Mouse (Mus musculus) lung, embryonic 14.5 days (tissue): Measurements from ENCODE around the gene Catsperd. TPM values are rescaled to one million over a fixed set of nuclear protein-coding genes. Genes with fewer than 3 reads are reported as not detected.

Experiments
- ATAC-seq: fragments of 200-750 bp; cut with Nextera tagmentation; 2 replicates; pipeline ENCODE4 v1.8.0; 2017; ENCODE audit warnings: mild to moderate bottlenecking, moderate TSS enrichment, moderate library complexity; ENCODE audit not compliant: insufficient read depth
- DNase-seq: peaks from one replicate; pipeline ENCODE4 v3.0.0-alpha.2; 2015
- H3K27ac ChIP-seq: fragments of 300-500 bp; sonication (generic); 2 replicates; pipeline ENCODE4 v1.5.1; 2014; ENCODE audit warnings: low read depth, mild to moderate bottlenecking, moderate library complexity
- H3K27me3 ChIP-seq: fragments of 300-500 bp; sonication (generic); 2 replicates; pipeline ENCODE4 v1.6.1; 2014; ENCODE audit warnings: low read length, control low read depth; ENCODE audit not compliant: insufficient read depth
- H3K36me3 ChIP-seq: fragments of 300-500 bp; sonication (generic); 2 replicates; pipeline ENCODE4 v1.6.1; 2014; ENCODE audit warnings: control low read depth; ENCODE audit not compliant: insufficient read depth
- H3K4me1 ChIP-seq: fragments of 300-500 bp; sonication (generic); 2 replicates; pipeline ENCODE4 v1.6.1; 2014; ENCODE audit warnings: antibody characterized with exemption, control low read depth; ENCODE audit not compliant: insufficient read depth
- H3K4me2 ChIP-seq: fragments of 300-500 bp; sonication (generic); 2 replicates; pipeline ENCODE4 v1.6.1; 2014; ENCODE audit warnings: mild to moderate bottlenecking
- H3K4me3 ChIP-seq: fragments of 300-500 bp; sonication (generic); 2 replicates; pipeline ENCODE4 v1.5.1; 2014; ENCODE audit warnings: low read depth, low read length
- H3K9ac ChIP-seq: fragments of 300-500 bp; sonication (generic); 2 replicates; pipeline ENCODE4 v1.6.1; 2014
- H3K9me3 ChIP-seq: fragments of 300-500 bp; sonication (generic); 2 replicates; pipeline ENCODE4 v1.6.1; 2016; ENCODE audit warnings: low read depth, low read length, control low read depth
- CTCF ChIP-seq: IDR thresholded peaks from 2 replicates; pipeline ENCODE4 v1.5.1; 2016; ENCODE audit warnings: antibody characterized with exemption, low read depth
- WGBS: fragments of 180-500 bp; shearing (Covaris S2); extraction: QIAGEN DNeasy Blood & Tissue Kit; methylation state at CpG from one replicate; pipeline ENCODE4 v1.1.7; 2014; 5-methylcytosine and 5-hydroxymethylcytosine counted together
- polyA plus RNA-seq: library from polyadenylated mRNA; unstranded; fragments of >200 nt; fragmentation: Nextera tagmentation; extraction: Ambion mirVana; gene quantifications from 2 replicates; pipeline ENCODE4 v1.2.1, GENCODE M21; 2014

Gene Catsperd
- polyA plus RNA-seq, 1 experiment from 2014 or later: 0.57 TPM

GRCm38 (mm10) chr17:56668384-56669144 is 40.6 kb downstream of the Catsperd start:
- Histone ChIP-seq H3K9me3 (no peaks in the 10 kb centered on the region), H3K4me1 (0 out of 2 replicates have a peak, but pooled peaks cover 4% of the 10 kb centered on the region), H3K4me2 (peak overlapping the region; percentile 69), H3K4me3 (peak overlapping the region; percentile 34), H3K27ac (no peak overlapping the region), H3K9ac (peak overlapping the region; percentile 48), H3K27me3 (no peaks in the 10 kb centered on the region), H3K36me3 (no peaks in the 10 kb centered on the region)
- no peak for ATAC-seq
- DNase-seq: peak; percentile 94
- 4% methylated on average over 31 of the region's 31 CpGs for WGBS
- TF ChIP-seq CTCF: peak; percentile 96

DNA sequence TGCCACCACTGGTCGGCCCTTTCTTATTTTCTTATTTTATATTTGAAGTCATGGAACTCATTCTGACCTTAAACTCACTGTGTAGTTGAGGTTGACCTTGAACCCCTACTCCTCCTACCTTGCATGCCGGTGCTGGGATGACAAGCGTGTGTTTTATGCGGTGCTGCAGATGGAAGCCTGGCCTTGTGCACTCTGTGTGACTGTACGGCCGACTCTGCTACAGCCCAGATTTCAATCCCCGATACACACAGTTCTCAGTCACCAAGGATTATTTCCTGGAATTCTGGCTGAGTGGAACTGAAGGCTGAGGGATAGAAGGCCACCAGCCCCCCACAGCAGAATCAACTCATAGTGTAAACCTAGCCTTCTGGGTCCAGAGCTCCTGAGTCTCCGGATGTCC is 41.8 kb downstream of the Catsperd start:
- DNase-seq: no peak
- Histone ChIP-seq H3K27me3 (no peaks in the 10 kb centered on the region), H3K9me3 (no peaks in the 10 kb centered on the region), H3K36me3 (no peaks in the 10 kb centered on the region), H3K4me3 (no peak overlapping the region), H3K9ac (no peak overlapping the region), H3K4me1 (0 out of 2 replicates have a peak, but pooled peaks cover 4% of the 10 kb centered on the region), H3K27ac (no peak overlapping the region), H3K4me2 (no peak overlapping the region)
- TF ChIP-seq CTCF: no peak
- WGBS: 83% methylated on average over 8 of the region's 8 CpGs
- ATAC-seq: no peak

- no peak for TF ChIP-seq CTCF
- Histone ChIP-seq H3K27ac (peak within 1 kb of the TSS; percentile 91), H3K4me1 (0 out of 2 replicates have a peak, but pooled peaks cover 4% of the 10 kb centered on the region), H3K36me3 (peaks cover 26% of the 10 kb centered on the region), H3K27me3 (no peaks in the 10 kb centered on the region), H3K4me3 (peak within 1 kb of the TSS; percentile 95), H3K9ac (peak within 1 kb of the TSS; percentile 96), H3K9me3 (no peaks in the 10 kb centered on the region), H3K4me2 (peak within 1 kb of the TSS; percentile 80)
- ATAC-seq (peak; percentile 90), DNase-seq (peak; percentile 100)
- under 1% methylated on average over 65 of the region's 66 CpGs for WGBS
These were observed 45.2 kb downstream of the Catsperd start, which contains the start of gene Ranbp3 for GRCm38 (mm10) chr17:56672941-56673646. TSS of gene Ranbp3 (plus strand) at chr17:56673294.

GRCm38 (mm10) chr17:56673647-56674416 is 45.9 kb downstream of the Catsperd start:
- Histone ChIP-seq H3K27me3 (no peaks in the 10 kb centered on the region), H3K4me2 (peak overlapping the region; percentile 80), H3K9ac (peak overlapping the region; percentile 96), H3K9me3 (no peaks in the 10 kb centered on the region), H3K4me1 (no peaks in the 10 kb centered on the region), H3K27ac (peak overlapping the region; percentile 87), H3K36me3 (peaks cover 30% of the 10 kb centered on the region), H3K4me3 (peak overlapping the region; percentile 95)
- peak; percentile 18 for ATAC-seq
- TF ChIP-seq CTCF: no peak
- 1% methylated on average over 31 of the region's 37 CpGs for WGBS
- no peak for DNase-seq

- no peak overlapping the region for H3K4me3 ChIP-seq
- H3K4me1 ChIP-seq: no peaks in the 10 kb centered on the region
- TF ChIP-seq CTCF: no peak
- DNase-seq: no peak
- no peak overlapping the region for H3K9ac ChIP-seq
- ATAC-seq: no peak
- no peaks in the 10 kb centered on the region for H3K9me3 ChIP-seq
- H3K27me3 ChIP-seq: no peaks in the 10 kb centered on the region
- H3K4me2 ChIP-seq: no peak overlapping the region
- H3K27ac ChIP-seq: no peak overlapping the region
- H3K36me3 ChIP-seq: peaks cover 80% of the 10 kb centered on the region
- WGBS: 64% methylated on average over 4 of the region's 4 CpGs
These were observed 53.8 kb downstream of the Catsperd start for GRCm38 (mm10) chr17:56681791-56682190.

- Histone ChIP-seq H3K4me2 (no peak overlapping the region), H3K9ac (no peak overlapping the region), H3K4me1 (no peaks in the 10 kb centered on the region), H3K9me3 (no peaks in the 10 kb centered on the region), H3K27me3 (no peaks in the 10 kb centered on the region), H3K27ac (no peak overlapping the region), H3K4me3 (no peak overlapping the region), H3K36me3 (peaks cover 80% of the 10 kb centered on the region)
- TF ChIP-seq CTCF: no peak
- ATAC-seq (no peak), DNase-seq (no peak)
- WGBS: 29% methylated on average over 3 of the region's 3 CpGs
These were observed 54.9 kb downstream of the Catsperd start for GRCm38 (mm10) chr17:56682880-56683279.
